Mouse (Mus musculus): ENCODE measurements at regions not wholly inside any gene's neighbourhood (a gene's known extent, or its start where the extent isn't known, plus 50 kb on each side); places are given as distances from the start of the nearest gene placed in this dataset.
A peak's percentile ranks its signal among the peaks of the same experiment; 100 is the strongest.
"Not testable (repeated sequence)": the region's sequence is repeated elsewhere in the genome, so short reads cannot be mapped to it uniquely, and the experiment has no call there.

DNA sequence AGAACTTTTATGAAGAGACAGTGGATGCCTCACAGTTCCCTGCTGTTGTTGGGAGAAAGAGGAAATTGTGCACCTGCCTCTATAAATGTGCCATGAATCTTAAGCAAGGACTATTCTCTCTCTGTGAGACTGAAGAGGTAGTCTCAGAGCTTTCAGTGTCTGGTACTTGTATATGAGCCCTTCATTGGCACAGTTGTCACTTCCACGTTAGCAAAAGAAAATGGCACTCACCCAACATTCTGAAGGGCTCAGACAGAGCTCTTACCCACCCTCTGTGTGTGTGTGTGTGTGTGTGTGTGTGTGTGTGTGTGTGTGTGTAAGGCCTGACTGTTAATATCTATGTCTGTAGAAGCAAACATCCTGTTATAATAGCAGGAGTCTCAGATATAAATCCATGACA, 75.6 kb upstream of the Lhfpl3 start:
- intact Hi-C loops (cut with DNase I), result no loop called here
- DNase-seq (ENCODE audit: low spot score in 2 of 2), result no peak

- peak; percentile 4 to 15 for DNase-seq (ENCODE audit: low spot score in 2 of 2)
- intact Hi-C loops (cut with DNase I), result loop anchor here (1.0 kb wide), 1 partner anchor 584 kb away; no protein-coding TSS in a partner anchor
Measured at GRCm38 (mm10) chr5:22641233-22641632, 91.0 kb upstream of the Orc5 start.

GRCm38 (mm10) chr5:22616989-22617388, 66.8 kb upstream of the Orc5 start:
- DNase-seq (ENCODE audit: low spot score in 2 of 2); intact Hi-C loops (cut with DNase I): not testable (repeated sequence)
